Mouse (Mus musculus) ES-E14 (cell line): ENCODE data around the gene Pkmyt1.

ENCODE experiments used
- CHD2 ChIP-seq: IDR thresholded peaks from 2 replicates; pipeline ENCODE4 v1.6.1; 2014; ENCODE audit warnings: mild to moderate bottlenecking, low read depth, low read length, inconsistent platforms
- HCFC1 ChIP-seq: IDR thresholded peaks from 2 replicates; pipeline ENCODE4 v1.6.1; 2012; ENCODE audit warnings: low read length, inconsistent platforms, borderline replicate concordance; ENCODE audit not compliant: insufficient read depth
- MAFK ChIP-seq: IDR thresholded peaks from 2 replicates; pipeline ENCODE4 v1.6.1; 2014; ENCODE audit warnings: mild to moderate bottlenecking, low read depth, low read length, inconsistent platforms; ENCODE audit not compliant: insufficient read depth
- ZC3H11A ChIP-seq: IDR thresholded peaks from 2 replicates; pipeline ENCODE4 v1.6.1; 2012; ENCODE audit warnings: low read depth, mild to moderate bottlenecking, inconsistent platforms, low read length, borderline replicate concordance
- ZNF384 ChIP-seq: IDR thresholded peaks from 2 replicates; pipeline ENCODE4 v1.6.1; 2012; ENCODE audit warnings: low read depth, low read length, inconsistent platforms

DNA sequence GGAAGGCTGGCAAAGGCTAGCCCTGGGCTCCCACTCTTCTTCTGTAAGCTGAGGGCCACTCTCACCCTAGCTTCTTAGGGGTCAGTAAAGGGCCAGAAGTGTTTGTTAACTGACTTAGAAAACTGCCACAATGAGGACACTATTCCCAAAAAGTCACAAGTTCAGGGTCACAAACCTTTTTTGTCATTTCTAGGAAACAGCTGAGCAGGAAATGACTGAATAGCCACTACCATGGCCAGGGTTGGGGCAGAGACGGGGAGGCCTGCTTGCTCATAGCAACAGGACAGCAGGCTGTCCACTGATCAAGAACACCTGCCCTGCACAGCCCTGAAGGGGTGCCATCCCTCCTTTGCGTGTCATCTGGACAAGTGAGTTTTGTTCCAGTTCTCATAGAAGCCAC, 51.0 kb downstream of the Pkmyt1 start:
- TF ChIP-seq ZC3H11A = no peak
- TF ChIP-seq CHD2 = no peak
- no peak for TF ChIP-seq MAFK
- no peak for TF ChIP-seq HCFC1
- TF ChIP-seq ZNF384 = no peak
